Mouse (Mus musculus) stomach, embryonic 14.5 days (tissue): ENCODE results near the gene Fcgr2b. TPM values are rescaled to one million over a fixed set of nuclear protein-coding genes. Genes with fewer than 3 reads are reported as not detected.

Source experiments
- ATAC-seq: fragments of 200-750 bp; cut with Nextera tagmentation; 2 replicates; pipeline ENCODE4 v1.8.0; 2017; ENCODE audit warnings: low read depth, moderate TSS enrichment; ENCODE audit not compliant: insufficient number of reproducible peaks, insufficient read depth, low FRiP score
- H3K27ac ChIP-seq: fragments of 300-500 bp; sonication (generic); 2 replicates; pipeline ENCODE4 v1.5.1; 2014; ENCODE audit warnings: mild to moderate bottlenecking, low read length, moderate library complexity, mixed read lengths
- H3K27me3 ChIP-seq: fragments of 300-500 bp; sonication (generic); 2 replicates; pipeline ENCODE4 v1.6.1; 2014; ENCODE audit warnings: low read length, control low read depth, mixed read lengths; ENCODE audit not compliant: control insufficient read depth, insufficient read depth
- H3K36me3 ChIP-seq: fragments of 300-500 bp; sonication (generic); 2 replicates; pipeline ENCODE4 v1.6.1; 2014; ENCODE audit warnings: mild to moderate bottlenecking, control low read depth, low read length, moderate library complexity, mixed read lengths; ENCODE audit not compliant: control insufficient read depth, insufficient read depth
- H3K4me1 ChIP-seq: fragments of 300-500 bp; sonication (generic); 2 replicates; pipeline ENCODE4 v1.6.1; 2014; ENCODE audit warnings: low read length, control low read depth, mixed read lengths; ENCODE audit not compliant: control insufficient read depth, insufficient read depth
- H3K4me2 ChIP-seq: fragments of 300-500 bp; sonication (generic); replicated peaks from 2 replicates; pipeline ENCODE4 v1.6.1; 2014; ENCODE audit warnings: low read depth, low read length, control low read depth
- H3K4me3 ChIP-seq: fragments of 300-500 bp; sonication (generic); 2 replicates; pipeline ENCODE4 v1.5.1; 2014; ENCODE audit warnings: low read depth, low read length, control low read depth
- H3K9ac ChIP-seq: fragments of 300-500 bp; sonication (generic); replicated peaks from 2 replicates; pipeline ENCODE4 v1.6.1; 2014; ENCODE audit warnings: low read depth, mild to moderate bottlenecking, control low read depth, low read length, moderate library complexity, mixed read lengths
- H3K9me3 ChIP-seq: fragments of 300-500 bp; sonication (generic); 2 replicates; pipeline ENCODE4 v1.6.1; 2016; ENCODE audit warnings: low read depth, low read length, control low read depth; ENCODE audit not compliant: control insufficient read depth
- WGBS: fragments of 180-500 bp; shearing (Covaris S2); extraction: QIAGEN DNeasy Blood & Tissue Kit; methylation state at CpG from one replicate; pipeline ENCODE4 v1.1.7; 2014; 5-methylcytosine and 5-hydroxymethylcytosine counted together
- polyA plus RNA-seq: library from polyadenylated mRNA; unstranded; fragments of >200 nt; fragmentation: Nextera tagmentation; extraction: Ambion mirVana; gene quantifications from 2 replicates; pipeline ENCODE4 v1.2.1, GENCODE M21; 2014

The Fcgr2b gene
- 1.4 and 1.7 TPM in 2 replicates for polyA plus RNA-seq

DNA sequence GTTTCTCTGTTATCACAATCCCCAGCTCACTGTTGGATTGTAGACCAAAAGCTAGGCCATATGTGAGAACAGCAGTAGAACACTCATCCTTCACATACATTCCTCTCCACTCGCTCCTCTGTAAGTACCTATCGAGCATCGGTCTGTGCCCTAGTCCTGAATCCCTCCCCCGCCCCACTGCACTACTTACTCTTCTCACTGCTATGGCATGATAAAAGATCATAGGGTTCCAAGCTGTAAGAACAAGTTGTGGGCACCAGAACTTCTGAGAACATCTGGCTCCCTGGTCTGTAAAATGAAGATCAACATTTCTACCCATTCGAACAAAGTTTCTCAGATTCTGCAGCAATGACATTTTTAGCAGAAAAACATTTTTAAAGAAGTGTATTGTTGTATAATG is at the start of gene Fcgr2b:
Gene Fcgr2b (minus strand): TSS at position 101 of the 400 bp plus-strand sequence.
- no peak within 1 kb of the TSS for H3K27ac ChIP-seq

DNA sequence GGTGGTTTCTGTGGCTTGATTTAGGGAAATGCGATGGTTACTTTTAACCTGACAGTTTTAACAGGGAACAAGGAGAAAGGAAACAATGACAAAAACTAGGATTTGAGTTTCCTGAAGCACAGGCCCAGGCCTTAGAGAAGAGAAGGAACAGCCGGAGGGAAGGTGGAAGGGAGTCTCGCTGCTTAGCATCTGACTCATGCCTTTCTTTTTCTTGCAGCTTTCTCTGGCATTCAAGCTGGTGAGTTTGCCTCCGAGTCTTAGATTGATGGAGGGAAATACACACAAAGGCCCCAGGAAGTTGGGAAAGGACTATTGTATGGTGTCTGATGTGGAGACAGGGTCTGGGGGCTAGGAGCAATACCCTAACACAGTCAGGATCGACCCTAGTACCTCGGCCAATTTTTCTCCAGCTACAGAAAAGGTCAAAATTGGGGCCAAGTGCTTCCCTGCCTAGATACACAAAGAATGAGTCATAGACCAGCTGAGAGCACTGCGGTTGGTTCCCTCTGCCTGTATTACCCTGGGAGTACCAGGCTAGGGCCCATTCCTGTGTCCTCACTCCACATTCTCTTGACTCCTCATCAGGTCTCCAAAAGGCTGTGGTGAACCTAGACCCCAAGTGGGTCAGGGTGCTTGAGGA is 43.1 kb upstream of the Fcgr2b start:
- H3K9ac ChIP-seq = no peak overlapping the region
- H3K36me3 ChIP-seq = no peaks in the 10 kb centered on the region
- H3K27ac ChIP-seq = no peak overlapping the region
- no peak overlapping the region for H3K4me2 ChIP-seq
- no peak overlapping the region for H3K4me3 ChIP-seq
- no peaks in the 10 kb centered on the region for H3K9me3 ChIP-seq
- no peaks in the 10 kb centered on the region for H3K27me3 ChIP-seq
- no peak for ATAC-seq
- 63% methylated on average over 7 of the region's 7 CpGs for WGBS
- H3K4me1 ChIP-seq = no peaks in the 10 kb centered on the region

More for the DNA sequence above, at the start of gene Fcgr2b:
- no peak within 1 kb of the TSS for H3K4me3 ChIP-seq
- H3K27me3 ChIP-seq = no peaks in the 10 kb centered on the region
- H3K4me2 ChIP-seq = no peak within 1 kb of the TSS
- 87% methylated on average over 5 of the region's 5 CpGs for WGBS
- ATAC-seq = no peak
- no peaks in the 10 kb centered on the region for H3K36me3 ChIP-seq
- H3K4me1 ChIP-seq = no peaks in the 10 kb centered on the region
- H3K9me3 ChIP-seq = no peaks in the 10 kb centered on the region
- no peak within 1 kb of the TSS for H3K9ac ChIP-seq

DNA sequence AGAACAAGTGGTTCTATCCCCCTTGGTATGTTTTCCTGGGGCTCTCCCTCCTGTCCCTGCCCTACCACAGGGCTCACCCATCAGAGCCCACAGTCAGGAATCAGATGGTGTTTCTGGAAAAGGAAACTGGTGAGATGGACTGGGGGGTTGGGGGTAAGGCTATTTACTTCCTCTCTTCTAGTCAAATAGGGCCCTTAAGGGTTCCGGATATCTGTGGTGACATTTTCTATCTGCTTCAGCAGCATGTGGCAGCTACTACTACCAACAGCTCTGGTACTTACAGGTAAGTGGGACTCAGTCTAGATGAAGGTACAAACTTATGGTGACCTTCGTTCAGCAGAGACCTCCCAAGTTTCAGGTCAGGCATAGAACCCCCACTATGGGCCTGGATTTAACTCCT is 42.4 kb upstream of the Fcgr2b start, which contains the start of gene Fcgr4:
Gene Fcgr4 (plus strand): TSS at position 184 of the 400 bp plus-strand sequence.
- Histone ChIP-seq H3K4me1 (no peaks in the 10 kb centered on the region), H3K36me3 (no peaks in the 10 kb centered on the region), H3K9ac (no peak within 1 kb of the TSS), H3K4me3 (no peak within 1 kb of the TSS), H3K27me3 (no peaks in the 10 kb centered on the region), H3K4me2 (no peak within 1 kb of the TSS), H3K27ac (no peak within 1 kb of the TSS), H3K9me3 (no peaks in the 10 kb centered on the region)
- WGBS = 84% methylated on average over 2 of the region's 2 CpGs
- ATAC-seq = no peak

DNA sequence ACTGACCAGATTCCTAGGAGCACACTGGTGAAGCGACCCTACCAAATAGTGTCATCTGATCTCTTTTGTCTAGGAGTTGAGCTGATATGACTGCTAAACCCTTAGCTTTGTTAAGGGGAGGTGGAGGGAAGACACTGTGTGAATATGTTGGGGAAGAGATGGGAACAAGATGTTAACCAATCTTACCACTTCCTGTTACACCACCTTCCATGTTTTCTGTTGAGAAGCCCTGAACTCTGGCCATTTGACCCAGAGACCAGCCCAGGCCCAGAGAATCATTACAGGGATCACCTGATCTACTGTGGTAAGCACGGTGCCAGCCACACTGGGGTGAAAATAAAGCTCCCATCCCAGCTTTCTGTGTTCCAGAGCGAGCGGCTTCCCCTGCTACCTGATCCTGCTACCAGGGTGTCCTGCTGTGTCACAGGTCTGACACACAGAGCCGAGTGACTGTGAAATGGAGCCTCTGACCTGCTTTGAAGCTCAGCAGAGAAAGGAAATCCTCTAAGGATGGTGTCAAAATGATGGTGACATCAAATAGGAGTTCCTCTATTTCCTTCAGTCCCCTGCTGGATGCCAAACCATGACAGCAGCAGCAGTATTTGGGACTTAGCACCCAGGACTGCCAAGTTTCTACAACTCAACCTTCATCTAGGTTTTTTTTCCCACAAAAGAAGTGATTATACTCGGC is 41.3 kb upstream of the Fcgr2b start:
- H3K9ac ChIP-seq = no peak overlapping the region
- H3K4me2 ChIP-seq = no peak overlapping the region
- no peaks in the 10 kb centered on the region for H3K27me3 ChIP-seq
- H3K4me1 ChIP-seq = no peaks in the 10 kb centered on the region
- no peak overlapping the region for H3K27ac ChIP-seq
- 50% methylated on average over 6 of the region's 6 CpGs for WGBS
- no peaks in the 10 kb centered on the region for H3K36me3 ChIP-seq
- H3K9me3 ChIP-seq = no peaks in the 10 kb centered on the region
- no peak overlapping the region for H3K4me3 ChIP-seq
- no peak for ATAC-seq

DNA sequence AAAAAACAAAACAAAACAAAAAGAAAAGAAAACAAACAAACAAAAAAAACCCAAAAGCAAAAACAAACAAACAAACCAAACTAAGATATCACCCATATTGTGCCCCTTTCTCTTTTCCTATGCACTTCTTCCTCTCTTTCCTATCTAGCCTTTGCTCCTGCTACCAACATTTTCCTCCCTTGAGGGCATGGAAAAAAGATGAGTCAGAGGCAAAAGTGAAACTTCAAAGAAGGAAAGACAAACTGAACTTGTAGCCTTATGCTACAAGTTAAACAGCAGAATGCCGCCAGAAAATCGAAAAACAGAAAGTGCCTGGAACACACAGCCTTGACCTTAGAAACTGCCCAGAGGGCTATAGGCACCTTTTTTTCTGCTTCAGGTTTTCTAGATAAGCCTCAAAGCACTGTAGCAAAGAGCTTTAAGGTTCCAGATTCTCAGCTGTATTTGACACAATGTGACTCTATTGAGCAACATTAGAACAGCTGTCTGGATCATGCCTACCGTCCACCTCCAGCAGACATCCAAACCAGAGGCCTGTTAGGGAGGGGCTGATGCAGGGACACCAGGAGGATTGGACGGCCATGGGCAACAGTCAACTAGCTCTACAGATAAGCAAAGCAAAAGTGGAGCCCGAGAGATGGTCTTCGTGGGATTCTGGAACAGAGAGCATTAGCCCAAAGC is 40.5 kb upstream of the Fcgr2b start:
- no peak for ATAC-seq
- WGBS = 72% methylated on average over 6 of the region's 6 CpGs
- Histone ChIP-seq H3K4me2 (no peak overlapping the region), H3K27ac (no peak overlapping the region), H3K36me3 (no peaks in the 10 kb centered on the region), H3K27me3 (no peaks in the 10 kb centered on the region), H3K4me3 (no peak overlapping the region), H3K9ac (no peak overlapping the region), H3K9me3 (no peaks in the 10 kb centered on the region), H3K4me1 (no peaks in the 10 kb centered on the region)

DNA sequence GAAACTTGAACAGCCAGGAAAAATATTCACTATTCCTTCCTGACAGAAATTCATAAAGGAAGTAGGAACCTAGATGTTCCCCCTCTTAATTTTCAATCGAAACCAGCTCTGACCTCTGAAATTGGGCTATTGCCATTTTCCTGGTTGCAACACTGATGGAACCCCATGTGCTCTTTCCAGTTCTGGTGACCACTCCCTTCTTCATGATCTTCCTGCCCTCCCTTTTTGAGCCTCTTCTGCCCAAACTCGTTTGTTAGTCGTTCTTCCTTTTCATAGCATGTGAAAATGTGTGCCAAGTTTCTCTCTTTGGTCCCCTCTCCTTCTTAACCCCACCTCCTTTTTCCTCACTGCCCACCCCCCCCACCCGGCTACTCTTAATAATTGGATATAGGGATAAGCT is 35.4 kb upstream of the Fcgr2b start:
- 83% methylated on average over 4 of the region's 4 CpGs for WGBS
- Histone ChIP-seq H3K27me3 (no peaks in the 10 kb centered on the region), H3K4me1 (no peaks in the 10 kb centered on the region), H3K4me2 (no peak overlapping the region), H3K27ac (no peak overlapping the region), H3K36me3 (no peaks in the 10 kb centered on the region), H3K9me3 (no peaks in the 10 kb centered on the region), H3K4me3 (no peak overlapping the region), H3K9ac (no peak overlapping the region)
- ATAC-seq = no peak

DNA sequence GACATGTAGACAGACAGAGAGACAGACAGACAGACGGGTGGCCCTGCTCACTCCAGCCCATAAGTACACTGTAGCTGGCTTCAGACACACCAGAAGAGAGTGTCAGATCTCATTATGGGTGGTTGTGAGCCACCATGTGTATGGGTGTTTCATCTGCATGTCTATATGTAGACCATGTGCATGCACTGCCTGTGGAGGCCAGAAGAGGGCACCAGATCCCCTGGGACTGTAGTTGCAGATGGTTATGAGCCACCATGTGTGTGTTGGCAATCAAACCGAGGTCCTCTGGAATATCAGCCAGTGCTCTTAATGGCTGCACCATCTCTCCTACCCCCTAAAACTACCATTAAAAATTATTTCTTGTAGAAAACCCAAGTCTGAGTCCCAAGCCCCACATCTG is 30.6 kb upstream of the Fcgr2b start:
- Histone ChIP-seq H3K27me3 (no peaks in the 10 kb centered on the region), H3K36me3 (no peaks in the 10 kb centered on the region)

DNA sequence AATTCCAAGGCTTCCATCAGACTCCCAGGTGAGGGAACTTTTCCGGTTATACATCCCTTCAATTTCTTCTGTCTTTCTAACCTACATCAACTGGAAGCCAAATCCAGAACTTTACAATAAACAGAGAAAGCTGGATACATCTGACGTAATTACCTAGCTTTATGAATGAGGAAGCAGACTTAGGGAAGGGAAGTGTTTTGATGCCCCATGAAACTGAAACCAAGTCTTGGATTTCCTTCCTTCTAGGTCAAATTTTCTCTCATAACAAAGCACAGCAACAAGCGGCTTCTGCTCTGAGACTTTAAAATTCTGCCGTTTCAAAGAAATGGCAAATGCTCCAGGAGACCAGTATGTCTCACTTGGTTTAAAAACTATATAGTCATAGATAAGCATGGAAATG is 30.0 kb upstream of the Fcgr2b start:
- no peak overlapping the region for H3K4me2 ChIP-seq
- ATAC-seq = no peak
- 85% methylated on average over 4 of the region's 4 CpGs for WGBS

More for the DNA sequence above, 30.6 kb upstream of the Fcgr2b start:
- H3K4me3 ChIP-seq = no peak overlapping the region
- 87% methylated on average over 2 of the region's 2 CpGs for WGBS
- no peaks in the 10 kb centered on the region for H3K4me1 ChIP-seq
- H3K4me2 ChIP-seq = no peak overlapping the region
- H3K27ac ChIP-seq = no peak overlapping the region
- no peaks in the 10 kb centered on the region for H3K9me3 ChIP-seq
- ATAC-seq = no peak
- no peak overlapping the region for H3K9ac ChIP-seq

More for the DNA sequence above, 30.0 kb upstream of the Fcgr2b start:
- Histone ChIP-seq H3K4me1 (no peaks in the 10 kb centered on the region), H3K9ac (no peak overlapping the region), H3K27ac (no peak overlapping the region), H3K27me3 (no peaks in the 10 kb centered on the region), H3K36me3 (no peaks in the 10 kb centered on the region), H3K9me3 (no peaks in the 10 kb centered on the region), H3K4me3 (no peak overlapping the region)
